Mouse (Mus musculus): ENCODE measurements at regions not wholly inside any gene's neighbourhood (a gene's known extent, or its start where the extent isn't known, plus 50 kb on each side); places are given as distances from the start of the nearest gene placed in this dataset.

- no peak for DNase-seq
Measured at GRCm38 (mm10) chr4:82083519-82083918, 622.0 kb downstream of the Nfib start.

- no peak for DNase-seq
Measured at GRCm38 (mm10) chr4:82068050-82068449, 625.4 kb upstream of the Mpdz start.

- no peak for DNase-seq
Measured at GRCm38 (mm10) chr4:82065641-82066358, 623.2 kb upstream of the Mpdz start.

GRCm38 (mm10) chr4:82062726-82063125 is 620.1 kb upstream of the Mpdz start:
- DNase-seq = no peak

GRCm38 (mm10) chr4:82056671-82057070 is 614.1 kb upstream of the Mpdz start:
- no peak for DNase-seq

- DNase-seq = no peak
Measured at GRCm38 (mm10) chr4:82048171-82048570, 605.6 kb upstream of the Mpdz start.

GRCm38 (mm10) chr4:82037473-82037872 is 594.9 kb upstream of the Mpdz start:
- no peak for DNase-seq

GRCm38 (mm10) chr4:82035074-82035703 is 592.6 kb upstream of the Mpdz start:
- no peak for DNase-seq

- DNase-seq = no peak
Measured at GRCm38 (mm10) chr4:82029237-82029636, 586.6 kb upstream of the Mpdz start.

GRCm38 (mm10) chr4:82027447-82027881 is 584.8 kb upstream of the Mpdz start:
- DNase-seq = no peak

- no peak for DNase-seq
Measured at GRCm38 (mm10) chr4:82001406-82001732, 558.8 kb upstream of the Mpdz start.

- DNase-seq = no peak
Measured at GRCm38 (mm10) chr4:82000590-82001405, 558.2 kb upstream of the Mpdz start.

GRCm38 (mm10) chr4:81999654-82000314 is 557.2 kb upstream of the Mpdz start:
- peak; percentile 30 for DNase-seq

GRCm38 (mm10) chr4:81999093-81999492 is 556.5 kb upstream of the Mpdz start:
- DNase-seq = no peak

GRCm38 (mm10) chr4:81996445-81996844 is 553.8 kb upstream of the Mpdz start:
- DNase-seq = no peak

- no peak for DNase-seq
Measured at GRCm38 (mm10) chr4:81995243-81995642, 552.6 kb upstream of the Mpdz start.

GRCm38 (mm10) chr4:81988796-81989195 is 546.2 kb upstream of the Mpdz start:
- no peak for DNase-seq

- DNase-seq = no peak
Measured at GRCm38 (mm10) chr4:81986616-81987015, 544.0 kb upstream of the Mpdz start.

- no peak for DNase-seq
Measured at GRCm38 (mm10) chr4:81981811-81982210, 539.2 kb upstream of the Mpdz start.

GRCm38 (mm10) chr4:81970472-81970871 is 527.9 kb upstream of the Mpdz start:
- DNase-seq = no peak

GRCm38 (mm10) chr4:81969621-81970115 is 527.1 kb upstream of the Mpdz start:
- no peak for DNase-seq

GRCm38 (mm10) chr4:81966054-81966623 is 523.5 kb upstream of the Mpdz start:
- no peak for DNase-seq

- no peak for DNase-seq
Measured at GRCm38 (mm10) chr4:81963112-81963511, 520.5 kb upstream of the Mpdz start.

All from right cerebral cortex, postnatal 25 days (tissue).